Comparison of ENCODE assay signal across 16 mouse cellular contexts in the genomic region with DNA sequence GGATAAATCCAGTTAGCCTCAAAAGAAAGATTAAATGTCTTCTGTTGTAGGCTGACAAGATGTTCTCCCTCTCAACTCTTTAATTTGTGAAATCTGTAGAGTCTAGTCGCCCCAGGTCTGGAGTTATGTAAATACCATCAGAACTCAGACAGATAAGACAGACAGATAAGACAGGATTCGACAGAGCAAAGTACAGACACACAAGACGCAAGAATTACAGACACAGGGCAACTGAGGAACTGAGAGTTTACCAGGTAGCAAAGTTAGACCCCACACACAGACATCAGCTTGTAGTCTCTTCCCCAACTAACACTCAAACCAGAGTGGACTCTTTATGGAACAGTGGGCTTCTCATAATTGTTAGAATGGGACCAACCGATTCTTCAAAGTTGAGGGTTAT. TPM values are rescaled to one million over a fixed set of nuclear protein-coding genes. Genes with fewer than 3 reads are reported as not detected.
DNase-seq lines count a peak whose midpoint lies in the region; ATAC-seq lines count a peak whose summit lies in the region.
"Had no signal": no experiment of that assay in that cellular context is flagged by ENCODE, and none has a peak within 500 bp of the region (broad histone marks: within the 10 kb centered on the region; RNA-seq: fewer than 3 reads in every experiment).

No protein-coding gene starts in this region.

- peaks cover 80% of the 10 kb centered on the region for H3K4me1 ChIP-seq in heart, embryonic 10.5 days
- peaks cover 45% of the 10 kb centered on the region for H3K4me1 ChIP-seq in limb, embryonic 12.5 days (replicated peaks)
- peaks cover 37% of the 10 kb centered on the region for H3K4me1 ChIP-seq in limb, embryonic 10.5 days
- H3K4me1 ChIP-seq in intestine, embryonic 15.5 days (replicated peaks) = peaks cover 11% of the 10 kb centered on the region; the same call in 1 of the 2 replicates

- no peaks in the 10 kb centered on the region for H3K9me3 ChIP-seq in heart, embryonic 10.5 days
- no peaks in the 10 kb centered on the region for H3K9me3 ChIP-seq in limb, embryonic 12.5 days
- no peaks in the 10 kb centered on the region for H3K9me3 ChIP-seq in limb, embryonic 10.5 days (replicated peaks)
- H3K9me3 ChIP-seq in intestine, embryonic 15.5 days = no peaks in the 10 kb centered on the region
- H3K9me3 ChIP-seq: liver, embryonic 15.5 days; megakaryocyte, embryonic 14.5 days; neural tube, embryonic 12.5 days had no signal

- intact Hi-C loops in heart, postnatal 25 days (cut with DNase I) = no loop called here

- no peak overlapping the region for H3K4me2 ChIP-seq in limb, embryonic 12.5 days
- H3K4me2 ChIP-seq in intestine, embryonic 15.5 days (replicated peaks) = peak overlapping the region; percentile 17; the same call in 1 of the 2 replicates
- H3K4me2 ChIP-seq: liver, embryonic 15.5 days; neural tube, embryonic 12.5 days had no signal

- H3K9ac ChIP-seq in limb, embryonic 12.5 days (replicated peaks) = no peak overlapping the region
- H3K9ac ChIP-seq in intestine, embryonic 15.5 days = no peak overlapping the region
- H3K9ac ChIP-seq: liver, embryonic 15.5 days; neural tube, embryonic 12.5 days had no signal

- H3K27ac ChIP-seq in heart, embryonic 10.5 days = peak overlapping the region; percentile 7; the same call in 1 of the 2 replicates
- peak overlapping the region; percentile 4; the same call in 1 of the 2 replicates for H3K27ac ChIP-seq in limb, embryonic 12.5 days
- H3K27ac ChIP-seq in limb, embryonic 10.5 days = no peak overlapping the region
- H3K27ac ChIP-seq in intestine, embryonic 15.5 days = peak overlapping the region; percentile 32; the same call in 1 of the 2 replicates
- H3K27ac ChIP-seq: liver, embryonic 15.5 days; neural tube, embryonic 12.5 days had no signal

- H3K27me3 ChIP-seq in heart, embryonic 10.5 days (ENCODE audit: insufficient read depth, poor library complexity, severe bottlenecking) = no peaks in the 10 kb centered on the region
- no peaks in the 10 kb centered on the region for H3K27me3 ChIP-seq in limb, embryonic 12.5 days
- no peaks in the 10 kb centered on the region for H3K27me3 ChIP-seq in limb, embryonic 10.5 days (ENCODE audit: low read depth, poor library complexity, severe bottlenecking)
- H3K27me3 ChIP-seq in intestine, embryonic 15.5 days (replicated peaks) = no peaks in the 10 kb centered on the region
- H3K27me3 ChIP-seq: liver, embryonic 15.5 days; megakaryocyte, embryonic 14.5 days; neural tube, embryonic 12.5 days had no signal

- no peak for DNase-seq in heart, embryonic 10.5 days (ENCODE audit: low spot score)
- no peak for DNase-seq in heart, postnatal 25 days (ENCODE audit: low spot score)
- DNase-seq in limb, embryonic 10.5 days (ENCODE audit: low spot score) = no peak
- peak; percentile 62 for DNase-seq in yolk sac, embryonic 10.5 days (ENCODE audit: low spot score)
- DNase-seq in kidney, adult 9 months = no peak
- DNase-seq in right cerebral cortex, postnatal 14 days = no peak
- DNase-seq: cerebellum, adult 9-11 months; gastrocnemius, postnatal 14 days; layer of hippocampus, adult 9-11 months; right cerebral cortex, postnatal 25 days had no signal

- WGBS in heart, embryonic 10.5 days = 45% methylated on average over 4 of the region's 4 CpGs
- WGBS in limb, embryonic 12.5 days = 70% methylated on average over 4 of the region's 4 CpGs
- whole genome bisulfite sequencing in limb, embryonic 10.5 days = 74% methylated on average over 4 of the region's 4 CpGs
- WGBS in intestine, embryonic 15.5 days = 44% methylated on average over 4 of the region's 4 CpGs

- no peak overlapping the region for H3K4me3 ChIP-seq in heart, embryonic 10.5 days
- H3K4me3 ChIP-seq in limb, embryonic 12.5 days (replicated peaks) = no peak overlapping the region
- H3K4me3 ChIP-seq in limb, embryonic 10.5 days = no peak overlapping the region
- no peak overlapping the region for H3K4me3 ChIP-seq in intestine, embryonic 15.5 days (replicated peaks)
- H3K4me3 ChIP-seq: liver, embryonic 15.5 days; neural tube, embryonic 12.5 days had no signal

- H3K36me3 ChIP-seq in heart, embryonic 10.5 days = no peaks in the 10 kb centered on the region
- no peaks in the 10 kb centered on the region for H3K36me3 ChIP-seq in limb, embryonic 12.5 days
- H3K36me3 ChIP-seq in limb, embryonic 10.5 days = no peaks in the 10 kb centered on the region
- H3K36me3 ChIP-seq in intestine, embryonic 15.5 days = no peaks in the 10 kb centered on the region
- H3K36me3 ChIP-seq: liver, embryonic 15.5 days; neural tube, embryonic 12.5 days had no signal

- ATAC-seq in limb, embryonic 12.5 days (ENCODE audit: insufficient number of reproducible peaks, insufficient read depth, low FRiP score, low TSS enrichment, low read depth) = no peak
- peak; percentile 57 for ATAC-seq in intestine, embryonic 15.5 days
- ATAC-seq: lung, postnatal 0 days had no signal

RNA-seq across cellular contexts. Expression of gene Pfkp, which starts 15.6 kb away (rescaled TPM):
- polyA plus RNA-seq in heart, embryonic 10.5 days (2016; fragmentation: Nextera tagmentation; extraction: Ambion mirVana) = 121 and 191 TPM in 2 replicates
- 10 to 100 TPM; 64.5 to 69.1 TPM for total RNA-seq in heart, postnatal 25 days (2021)
- polyA plus RNA-seq in limb, embryonic 12.5 days (2016; fragmentation: Nextera tagmentation; extraction: Ambion mirVana) = 8.7 and 10.2 TPM in 2 replicates
- 5.5 and 5.9 TPM in 2 replicates for polyA plus RNA-seq in limb, embryonic 10.5 days (2016; fragmentation: Nextera tagmentation; extraction: Ambion mirVana)
- 98.5 and 102 TPM in 2 replicates for polyA plus RNA-seq in intestine, embryonic 15.5 days (2015; fragmentation: Nextera tagmentation; extraction: Ambion mirVana)
